Mouse (Mus musculus) ES-Bruce4 (cell line): ENCODE data around the gene Nectin4. TPM values are rescaled to one million over a fixed set of nuclear protein-coding genes. Genes with fewer than 3 reads are reported as not detected.
A peak's percentile ranks its signal among the peaks of the same experiment; 100 is the strongest.

ENCODE experiments used
- H3K27ac ChIP-seq: 2 replicates; pipeline ENCODE4 v1.5.1; 2012; ENCODE audit warnings: low read length, inconsistent platforms; ENCODE audit not compliant: insufficient read depth
- H3K27me3 ChIP-seq: 2 replicates; pipeline ENCODE4 v1.6.1; 2012; ENCODE audit warnings: mild to moderate bottlenecking, low read length, inconsistent platforms; ENCODE audit not compliant: control insufficient read depth, poor library complexity, insufficient read depth, severe bottlenecking
- H3K36me3 ChIP-seq: 2 replicates; pipeline ENCODE4 v1.6.1; 2012; ENCODE audit warnings: inconsistent platforms, mild to moderate bottlenecking, low read length, moderate library complexity; ENCODE audit not compliant: control insufficient read depth, poor library complexity, insufficient read depth, severe bottlenecking
- H3K4me1 ChIP-seq: one replicate; pipeline ENCODE4 v1.8.1; 2011; ENCODE audit warnings: low read length; ENCODE audit not compliant: control insufficient read depth, insufficient read depth
- H3K4me3 ChIP-seq: 2 replicates; pipeline ENCODE4 v1.5.1; 2011; ENCODE audit warnings: low read depth, mild to moderate bottlenecking, low read length
- H3K9ac ChIP-seq: 2 replicates; pipeline ENCODE4 v1.6.1; 2012; ENCODE audit warnings: low read depth, mild to moderate bottlenecking, inconsistent platforms; ENCODE audit not compliant: poor library complexity, severe bottlenecking
- H3K9me3 ChIP-seq: replicated peaks from 2 replicates; pipeline ENCODE4 v1.6.1; 2012; ENCODE audit warnings: mild to moderate bottlenecking, low read length, inconsistent platforms; ENCODE audit not compliant: control insufficient read depth, poor library complexity, insufficient read depth, severe bottlenecking
- CTCF ChIP-seq: IDR thresholded peaks from one replicate; pipeline ENCODE4 v1.8.1; 2011; ENCODE audit warnings: low read depth, low read length
- EP300 ChIP-seq: IDR thresholded peaks from 2 replicates; pipeline ENCODE4 v1.6.1; 2011; ENCODE audit warnings: low read depth, low read length; ENCODE audit not compliant: insufficient read depth
- POLR2A ChIP-seq: IDR thresholded peaks from one replicate; pipeline ENCODE4 v1.8.1; 2011; ENCODE audit warnings: low read length; ENCODE audit not compliant: insufficient read depth
- polyA plus RNA-seq: library from polyadenylated mRNA; stranded (reverse); fragments of >200 nt; gene quantifications from 2 replicates; pipeline ENCODE4 v1.2.4, GENCODE M21; 2011; ENCODE audit warnings: low read depth; ENCODE audit not compliant: missing spikeins, insufficient read depth, insufficient read length

Gene Nectin4
- polyA plus RNA-seq, 1 experiment, result 4.3 TPM

DNA sequence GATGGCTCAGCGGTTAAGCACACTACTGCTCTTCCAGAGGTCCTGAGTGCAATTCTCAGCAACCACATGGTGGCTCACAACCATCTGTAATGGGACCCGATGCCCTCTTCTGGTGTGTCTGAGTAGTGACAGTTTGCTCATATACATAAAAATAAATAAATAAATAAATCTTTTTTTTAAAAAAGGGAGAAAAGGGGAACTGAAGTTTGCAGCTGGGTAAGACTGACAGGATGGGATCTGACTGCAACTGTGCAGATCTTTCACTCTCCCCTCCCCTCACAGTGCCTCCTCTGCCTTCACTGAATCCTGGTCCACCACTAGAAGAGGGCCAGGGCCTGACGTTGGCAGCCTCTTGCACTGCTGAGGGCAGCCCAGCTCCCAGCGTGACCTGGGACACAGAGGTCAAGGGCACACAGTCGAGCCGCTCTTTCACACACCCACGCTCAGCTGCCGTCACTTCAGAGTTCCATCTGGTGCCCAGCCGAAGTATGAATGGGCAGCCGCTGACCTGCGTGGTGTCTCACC, 12.3 kb downstream of the Nectin4 start:
- Histone ChIP-seq H3K9me3 (no peaks in the 10 kb centered on the region), H3K9ac (no peak overlapping the region), H3K27me3 (no peaks in the 10 kb centered on the region), H3K36me3 (no peaks in the 10 kb centered on the region), H3K4me1 (peaks cover 4% of the 10 kb centered on the region), H3K27ac (no peak overlapping the region), H3K4me3 (no peak overlapping the region)
- TF ChIP-seq EP300 (no peak), CTCF (no peak), POLR2A (no peak)

DNA sequence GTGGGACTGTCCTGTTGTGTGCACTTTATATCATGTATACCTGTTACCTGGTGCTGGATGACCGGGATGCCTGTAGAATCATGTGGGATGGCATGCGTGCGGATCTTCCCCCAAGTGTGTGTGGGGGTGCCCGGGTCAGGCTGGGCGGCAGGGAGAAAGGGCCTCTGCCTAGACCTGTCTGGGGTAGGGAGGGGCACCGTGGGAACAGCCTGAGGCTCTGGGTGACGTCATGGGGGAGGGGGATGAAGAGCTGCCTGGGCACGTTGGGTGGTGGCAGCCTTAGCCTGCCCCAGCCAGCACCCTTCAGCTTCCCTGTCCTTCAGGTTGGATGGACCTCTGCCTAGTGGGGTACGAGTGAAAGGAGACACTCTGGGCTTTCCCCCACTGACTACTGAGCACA, 14.5 kb downstream of the Nectin4 start:
- Histone ChIP-seq H3K9me3 (no peaks in the 10 kb centered on the region), H3K27ac (no peak overlapping the region), H3K9ac (no peak overlapping the region), H3K4me3 (no peak overlapping the region), H3K4me1 (peaks cover 4% of the 10 kb centered on the region), H3K36me3 (no peaks in the 10 kb centered on the region), H3K27me3 (no peaks in the 10 kb centered on the region)
- TF ChIP-seq CTCF (no peak), POLR2A (no peak), EP300 (no peak)

DNA sequence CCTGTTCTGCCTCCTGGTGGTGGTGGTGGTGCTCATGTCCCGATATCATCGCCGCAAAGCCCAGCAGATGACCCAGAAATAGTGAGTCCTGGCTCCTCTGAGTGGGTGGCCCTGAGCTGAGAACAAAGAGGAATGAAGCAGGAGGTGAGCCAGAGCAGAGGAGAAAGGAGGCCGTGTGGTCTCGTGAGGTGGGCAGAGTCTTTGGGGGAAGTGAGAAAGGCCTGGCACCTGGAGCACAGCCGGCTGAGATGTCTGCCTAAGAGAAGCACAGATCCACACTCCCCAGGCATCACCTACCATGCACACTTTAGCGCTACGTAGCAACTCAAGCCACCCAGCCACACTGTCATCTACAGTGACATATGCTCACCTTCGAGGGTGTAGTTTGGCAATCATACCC, 15.3 kb downstream of the Nectin4 start:
- Histone ChIP-seq H3K4me1 (peaks cover 4% of the 10 kb centered on the region), H3K9ac (no peak overlapping the region), H3K9me3 (no peaks in the 10 kb centered on the region), H3K36me3 (no peaks in the 10 kb centered on the region), H3K4me3 (0 out of 2 replicates have a peak overlapping the region, but pooled peaks have one; percentile 1), H3K27me3 (no peaks in the 10 kb centered on the region), H3K27ac (no peak overlapping the region)
- TF ChIP-seq POLR2A, result no peak
- TF ChIP-seq CTCF, result peak; percentile 38

DNA sequence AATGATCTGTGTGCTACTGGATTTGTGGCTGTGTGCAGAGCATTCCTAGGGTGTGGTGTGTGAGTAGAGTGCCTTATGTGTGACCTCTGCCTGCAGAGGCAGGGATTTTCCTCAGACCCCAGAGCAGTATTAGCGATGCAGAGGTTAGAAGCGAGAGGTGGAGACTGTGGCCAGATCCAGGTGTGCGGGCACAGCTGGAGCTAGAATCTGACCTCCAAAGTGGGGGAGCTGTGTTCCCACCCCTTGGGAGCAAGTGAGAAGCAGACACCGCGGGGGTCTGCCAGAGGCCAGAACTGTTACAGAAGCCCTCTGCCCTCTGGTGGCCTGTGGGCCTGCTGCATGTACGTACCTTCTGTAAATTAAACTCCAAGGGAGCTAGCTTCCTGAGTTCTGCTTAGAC, 17.2 kb downstream of the Nectin4 start:
- Histone ChIP-seq H3K9ac (no peak overlapping the region), H3K4me3 (no peak overlapping the region), H3K4me1 (peaks cover 4% of the 10 kb centered on the region), H3K36me3 (no peaks in the 10 kb centered on the region), H3K9me3 (no peaks in the 10 kb centered on the region), H3K27me3 (no peaks in the 10 kb centered on the region), H3K27ac (0 out of 2 replicates have a peak overlapping the region, but pooled peaks have one; percentile 10)
- TF ChIP-seq EP300 (no peak), CTCF (peak; percentile 67)

DNA sequence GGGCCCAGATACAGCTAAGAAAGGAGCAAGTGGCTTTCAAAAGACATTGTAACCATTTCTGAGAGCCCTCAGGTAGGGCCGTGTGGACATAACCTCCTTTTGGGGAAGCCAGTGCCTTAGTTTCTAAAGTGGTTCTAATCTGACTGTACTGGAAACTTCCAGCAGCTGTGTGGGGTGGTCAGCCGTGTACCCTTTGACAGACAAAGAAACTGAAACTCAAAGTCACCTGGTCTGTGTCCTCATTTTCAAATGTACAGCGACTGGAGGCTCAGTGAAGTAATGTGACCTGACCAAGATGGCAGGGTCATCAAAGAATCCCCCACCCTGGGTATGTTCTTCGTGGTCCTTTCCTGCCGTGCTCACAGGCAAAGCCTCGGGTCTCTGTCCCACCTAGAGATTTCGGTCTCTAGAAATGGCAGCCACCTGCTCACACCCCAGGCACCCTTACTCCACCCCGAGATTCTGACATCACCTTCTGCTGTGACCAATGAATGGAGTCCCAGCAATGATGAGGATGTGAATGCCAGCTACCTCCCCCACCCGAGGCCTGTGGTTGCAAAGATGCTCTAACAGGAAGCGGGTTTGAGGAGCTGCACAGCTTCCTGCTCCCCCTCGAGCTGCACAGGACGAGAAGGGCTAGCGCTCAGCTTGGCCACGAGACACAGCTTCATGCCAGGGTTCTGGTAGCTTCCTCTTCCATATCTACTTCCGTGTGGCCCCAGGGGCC, 18.6 kb downstream of the Nectin4 start, which contains the start of gene Arhgap30:
TSS of gene Arhgap30 (plus strand) at position 579 of the 727 bp plus-strand sequence.
- H3K36me3 ChIP-seq, result no peaks in the 10 kb centered on the region
- no peak within 1 kb of the TSS for H3K9ac ChIP-seq
- H3K4me1 ChIP-seq, result peaks cover 4% of the 10 kb centered on the region
- no peak within 1 kb of the TSS for H3K27ac ChIP-seq
- H3K9me3 ChIP-seq, result no peaks in the 10 kb centered on the region
- peak within 1 kb of the TSS; percentile 28 for H3K4me3 ChIP-seq
- H3K27me3 ChIP-seq, result no peaks in the 10 kb centered on the region
- no peak for TF ChIP-seq EP300
- TF ChIP-seq CTCF, result no peak
- TF ChIP-seq POLR2A, result no peak

DNA sequence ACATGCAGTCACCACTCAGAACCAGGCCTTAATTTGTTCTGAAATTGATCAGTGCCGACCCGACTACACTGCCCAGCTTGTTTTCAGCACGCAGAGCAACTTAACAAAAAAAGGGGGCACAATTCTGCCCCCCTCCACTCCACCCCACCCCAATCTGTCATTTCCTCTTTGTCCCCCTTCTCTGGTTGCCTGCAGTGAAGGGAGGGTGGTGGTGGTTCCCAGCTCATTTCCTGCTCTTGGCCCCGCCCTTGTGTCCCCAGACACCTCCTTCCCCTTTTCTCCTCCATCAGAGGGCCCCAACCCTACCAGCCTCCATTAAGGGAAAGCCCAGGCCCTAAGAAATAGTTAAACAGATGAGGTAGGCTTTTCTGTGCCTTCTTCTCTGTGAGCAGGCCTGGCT, 20.2 kb downstream of the Nectin4 start:
- Histone ChIP-seq H3K27ac (no peak overlapping the region), H3K9ac (no peak overlapping the region), H3K36me3 (no peaks in the 10 kb centered on the region), H3K4me1 (peaks cover 4% of the 10 kb centered on the region), H3K9me3 (no peaks in the 10 kb centered on the region), H3K4me3 (no peak overlapping the region), H3K27me3 (no peaks in the 10 kb centered on the region)
- TF ChIP-seq EP300, result 0 out of 2 replicates have a peak, but pooled peaks have one; percentile 26
- no peak for TF ChIP-seq POLR2A
